Mouse (Mus musculus): ENCODE measurements at regions not wholly inside any gene's neighbourhood (a gene's known extent, or its start where the extent isn't known, plus 50 kb on each side); places are given as distances from the start of the nearest gene placed in this dataset.

DNA sequence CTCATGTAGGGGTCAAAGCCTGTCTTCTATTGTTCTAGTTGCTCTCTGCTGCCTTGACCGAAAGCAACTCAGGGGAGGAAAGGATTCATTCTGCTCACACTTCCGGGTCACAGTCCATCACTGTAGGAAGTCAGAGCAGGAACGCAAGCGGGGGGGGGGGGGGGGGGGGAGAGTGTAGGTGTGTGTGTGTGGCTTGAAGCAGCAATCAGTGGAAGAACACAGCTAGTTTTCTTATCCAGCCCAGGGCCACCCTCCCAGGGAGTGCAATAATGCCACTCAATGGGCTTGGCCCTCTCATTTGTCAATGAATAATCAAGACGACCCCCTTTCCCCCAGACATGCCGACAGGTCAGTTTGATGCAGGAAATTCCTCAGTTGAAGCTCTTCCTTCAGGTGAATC, 173.4 kb upstream of the Myt1l start:
- TF ChIP-seq CTCF (conservative IDR thresholded peaks at IDR 0.05; ENCODE audit: low read length) (no peak), NANOG (IDR thresholded peaks at IDR 0.05; ENCODE audit: borderline replicate concordance, low read length) (no peak), POU5F1 (IDR thresholded peaks at IDR 0.05; ENCODE audit: borderline replicate concordance, low read length) (no peak)

Data from E14TG2a.4 (cell line).